Mouse (Mus musculus) kidney, adult 10 weeks (tissue): Measurements from ENCODE around the gene Cckar. TPM values are rescaled to one million over a fixed set of nuclear protein-coding genes. Genes with fewer than 3 reads are reported as not detected.

ENCODE experiments used
- polyA plus RNA-seq: library from polyadenylated mRNA; stranded (reverse); fragments of 350-450 nt; fragmentation: Illumina TruSeq; extraction: RNeasy Lipid Tissue Mini Kit (QIAGEN cat#74804); gene quantifications from one replicate; pipeline ENCODE4 v1.2.3, GENCODE M21; 2014; ENCODE audit warnings: low read depth, low replicate concordance

Gene Cckar
- 27.8 TPM for polyA plus RNA-seq

GRCm38 (mm10) chr5:53707235-53708177, at the start of gene Cckar:
Cckar (minus strand) TSS chr5:53707705.

Other genes starting within 250 kb of the Cckar start
- 47.1 TPM for gene Rbpj, start 241.6 kb downstream of the Cckar start, polyA plus RNA-seq
- 99.3 TPM for gene Tbc1d19, start 101.9 kb upstream of the Cckar start, polyA plus RNA-seq